ENCODE assay signal across 9 mouse cellular contexts in the genomic region with DNA sequence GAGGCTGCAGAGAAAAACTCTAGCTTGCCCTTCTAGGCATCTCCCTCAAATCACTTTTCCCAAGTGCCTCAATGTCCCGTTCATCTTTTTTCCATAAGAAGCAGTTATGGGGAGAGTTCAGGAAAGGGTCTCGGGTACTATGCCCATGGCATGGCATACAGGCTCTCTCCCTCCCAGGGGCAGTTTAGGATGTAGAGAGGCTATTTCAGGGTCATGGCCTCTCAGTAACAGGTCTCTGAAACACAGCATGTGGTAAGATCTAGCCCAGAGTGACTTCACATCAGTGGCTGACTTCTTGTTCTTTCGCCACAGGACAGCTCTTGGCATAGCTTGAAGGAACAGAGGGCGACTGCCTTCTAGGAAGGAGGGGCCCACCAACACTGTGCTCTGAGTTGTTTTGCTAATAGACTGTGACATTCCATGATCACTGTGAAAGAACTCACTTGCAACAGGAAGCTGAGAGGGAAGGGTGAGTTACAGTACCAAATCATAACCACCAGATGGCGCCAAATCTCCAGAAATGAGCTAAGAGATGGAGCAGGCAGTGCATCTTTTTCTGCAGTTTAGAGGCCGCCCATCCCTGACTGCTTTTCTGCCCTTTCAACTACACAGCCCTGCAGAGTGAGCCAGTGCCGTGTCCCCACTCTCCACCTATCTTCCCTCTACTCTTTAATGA.
DNase-seq lines count a peak whose midpoint lies in the region; ATAC-seq and TF ChIP-seq lines count a peak whose summit lies in the region.
"Had no signal": no experiment of that assay in that cellular context is flagged by ENCODE, and none has a peak within 500 bp of the region (broad histone marks: within the 10 kb centered on the region; RNA-seq: fewer than 3 reads in every experiment).

No protein-coding gene starts in this region.

- no peaks in the 10 kb centered on the region for H3K36me3 ChIP-seq in embryonic facial prominence, embryonic 13.5 days
- no peaks in the 10 kb centered on the region for H3K36me3 ChIP-seq in kidney, embryonic 15.5 days
- H3K36me3 ChIP-seq in liver, adult 2 months (ENCODE audit: control insufficient read depth, insufficient read depth, low read length) = no peaks in the 10 kb centered on the region
- H3K36me3 ChIP-seq in neural tube, embryonic 12.5 days = no peaks in the 10 kb centered on the region

- WGBS in embryonic facial prominence, embryonic 13.5 days = 19% methylated on average over 7 of the region's 7 CpGs
- WGBS in kidney, embryonic 15.5 days = 24% methylated on average over 7 of the region's 7 CpGs
- 21% methylated on average over 7 of the region's 7 CpGs for WGBS in liver, adult 2 months
- 12% methylated on average over 7 of the region's 7 CpGs for WGBS in neural tube, embryonic 12.5 days

- ATAC-seq in embryonic facial prominence, embryonic 13.5 days (ENCODE audit: insufficient number of reproducible peaks, insufficient read depth, low FRiP score, low TSS enrichment, low read depth) = 0 out of 2 replicates have a peak, but pooled peaks have one; percentile 32
- ATAC-seq in kidney, embryonic 15.5 days (replicated peaks; ENCODE audit: low FRiP score) = peak; percentile 67
- peak; percentile 86 for ATAC-seq in neural tube, embryonic 12.5 days (ENCODE audit: low FRiP score, low read depth)

- DNase-seq in CD4-positive helper T cell, adult 2 months (ENCODE audit: low read depth, low spot score) = peak; percentile 22
- peak; percentile 23 to 36 for DNase-seq in adrenal gland, postnatal 4 days (ENCODE audit: low spot score in 2 of 2)
- peak; percentile 56 for DNase-seq in heart, adult 8-10 months (ENCODE audit: low spot score)
- peak; percentile 45 for DNase-seq in liver, adult 2 months (ENCODE audit: extremely low read depth, low read depth, low spot score)
- DNase-seq in thymus, postnatal 0 days (ENCODE audit: low spot score) = peak; percentile 51

- TF ChIP-seq POLR2A in liver, adult 2 months (IDR thresholded peaks at IDR 0.05; ENCODE audit: extremely low read depth, insufficient read depth, low read length) = no peak

- no peaks in the 10 kb centered on the region; the same call in none of the 2 replicates for H3K27me3 ChIP-seq in embryonic facial prominence, embryonic 13.5 days
- H3K27me3 ChIP-seq in kidney, embryonic 15.5 days = 0 out of 2 replicates have a peak, but pooled peaks cover 5% of the 10 kb centered on the region
- H3K27me3 ChIP-seq in liver, adult 2 months (ENCODE audit: control insufficient read depth, insufficient read depth, low read length) = no peaks in the 10 kb centered on the region
- H3K27me3 ChIP-seq in neural tube, embryonic 12.5 days (replicated peaks) = no peaks in the 10 kb centered on the region

- no peak overlapping the region for H3K9ac ChIP-seq in embryonic facial prominence, embryonic 13.5 days
- H3K9ac ChIP-seq in kidney, embryonic 15.5 days = no peak overlapping the region
- H3K9ac ChIP-seq in liver, adult 2 months (ENCODE audit: low read depth, low read length) = no peak overlapping the region
- no peak overlapping the region for H3K9ac ChIP-seq in neural tube, embryonic 12.5 days

- peak; percentile 44; the same call in 1 of the 2 replicates for TF ChIP-seq CTCF in liver, adult 2 months (IDR thresholded peaks at IDR 0.05; ENCODE audit: low read depth, low read length)

- H3K79me2 ChIP-seq in liver, adult 2 months (ENCODE audit: control insufficient read depth, insufficient read depth, low read length) = no peaks in the 10 kb centered on the region

- no peaks in the 10 kb centered on the region for H3K9me3 ChIP-seq in embryonic facial prominence, embryonic 13.5 days
- no peaks in the 10 kb centered on the region for H3K9me3 ChIP-seq in kidney, embryonic 15.5 days (replicated peaks)
- H3K9me3 ChIP-seq in neural tube, embryonic 12.5 days = no peaks in the 10 kb centered on the region

- no peak overlapping the region for H3K27ac ChIP-seq in embryonic facial prominence, embryonic 13.5 days
- no peak overlapping the region for H3K27ac ChIP-seq in kidney, embryonic 15.5 days
- no peak overlapping the region for H3K27ac ChIP-seq in liver, adult 2 months (replicated peaks; ENCODE audit: insufficient read depth, low read depth, low read length)
- no peak overlapping the region for H3K27ac ChIP-seq in neural tube, embryonic 12.5 days

- no peaks in the 10 kb centered on the region for H3K4me1 ChIP-seq in embryonic facial prominence, embryonic 13.5 days
- no peaks in the 10 kb centered on the region for H3K4me1 ChIP-seq in kidney, embryonic 15.5 days
- H3K4me1 ChIP-seq in liver, adult 2 months (ENCODE audit: control insufficient read depth, insufficient read depth, low read length) = no peaks in the 10 kb centered on the region
- H3K4me1 ChIP-seq in neural tube, embryonic 12.5 days = peaks cover under 1% of the 10 kb centered on the region; the same call in 1 of the 2 replicates

- H3K4me3 ChIP-seq in embryonic facial prominence, embryonic 13.5 days = no peak overlapping the region
- H3K4me3 ChIP-seq in kidney, embryonic 15.5 days (replicated peaks) = no peak overlapping the region
- no peak overlapping the region for H3K4me3 ChIP-seq in liver, adult 2 months (ENCODE audit: insufficient read depth, low read depth, low read length)
- no peak overlapping the region for H3K4me3 ChIP-seq in neural tube, embryonic 12.5 days
- H3K4me3 ChIP-seq: erythroblast, embryonic 14.5 days had no signal

- H3K4me2 ChIP-seq in embryonic facial prominence, embryonic 13.5 days = no peak overlapping the region
- no peak overlapping the region for H3K4me2 ChIP-seq in kidney, embryonic 15.5 days
- no peak overlapping the region for H3K4me2 ChIP-seq in neural tube, embryonic 12.5 days (replicated peaks)

Comparison
In these comparisons a context has a peak if more than half of its experiments do, and no peak if none do; other contexts are left out.
1. ATAC-seq: peak in every context shown above with its lines; median percentile 86 in neural tube, embryonic 12.5 days; 67 in kidney, embryonic 15.5 days; 32 in embryonic facial prominence, embryonic 13.5 days.